Mouse (Mus musculus) ovary, postnatal 10 days (tissue): ENCODE results near the gene Apobec1.
"Not testable (repeated sequence)": the region's sequence is repeated elsewhere in the genome, so short reads cannot be mapped to it uniquely, and the experiment has no call there.

Experiments used
- DNase-seq: peaks from one replicate; pipeline ENCODE4 v3.0.0; 2022; ENCODE audit warnings: low spot score

Apobec1 gene

DNA sequence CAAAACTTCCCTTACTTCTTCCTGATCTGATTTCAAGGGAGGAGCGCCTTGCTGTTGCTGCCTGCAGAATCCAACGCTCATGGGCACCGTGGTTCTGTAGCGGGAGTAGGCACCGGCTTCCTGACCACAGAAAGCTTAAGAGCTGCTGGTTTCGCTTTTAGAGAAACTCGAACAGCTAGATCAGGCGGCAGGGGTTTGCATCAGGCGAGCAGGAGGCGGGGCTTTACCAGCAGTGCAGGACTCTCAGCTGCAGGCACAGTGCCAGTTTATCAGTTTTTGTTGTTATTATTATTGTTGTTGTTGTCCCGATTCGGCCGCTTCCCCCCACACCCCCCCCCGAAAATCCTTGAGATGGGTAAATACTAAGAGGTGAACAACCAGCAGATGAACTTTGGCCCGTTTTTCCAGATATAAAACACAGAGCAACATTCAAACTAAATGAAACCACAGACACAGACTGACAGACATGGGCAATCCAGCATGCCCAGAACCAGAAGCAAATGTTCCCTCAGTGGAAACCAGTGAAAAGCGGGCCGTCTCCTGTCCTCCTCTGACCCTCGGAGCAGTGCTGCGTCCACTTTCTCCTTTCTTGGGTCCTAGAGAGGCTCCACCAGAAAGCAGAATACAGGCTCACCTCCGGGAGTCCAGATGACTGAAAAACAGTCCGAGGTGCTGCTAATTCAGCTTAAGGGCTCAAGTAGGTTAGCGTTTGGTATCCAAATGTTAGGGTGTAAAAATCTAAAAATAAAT lies at the start of gene Apobec1:
TSS of gene Apobec1 (minus strand) at position 203 of the 750 bp plus-strand sequence.
- DNase-seq: peak; percentile 22

DNA sequence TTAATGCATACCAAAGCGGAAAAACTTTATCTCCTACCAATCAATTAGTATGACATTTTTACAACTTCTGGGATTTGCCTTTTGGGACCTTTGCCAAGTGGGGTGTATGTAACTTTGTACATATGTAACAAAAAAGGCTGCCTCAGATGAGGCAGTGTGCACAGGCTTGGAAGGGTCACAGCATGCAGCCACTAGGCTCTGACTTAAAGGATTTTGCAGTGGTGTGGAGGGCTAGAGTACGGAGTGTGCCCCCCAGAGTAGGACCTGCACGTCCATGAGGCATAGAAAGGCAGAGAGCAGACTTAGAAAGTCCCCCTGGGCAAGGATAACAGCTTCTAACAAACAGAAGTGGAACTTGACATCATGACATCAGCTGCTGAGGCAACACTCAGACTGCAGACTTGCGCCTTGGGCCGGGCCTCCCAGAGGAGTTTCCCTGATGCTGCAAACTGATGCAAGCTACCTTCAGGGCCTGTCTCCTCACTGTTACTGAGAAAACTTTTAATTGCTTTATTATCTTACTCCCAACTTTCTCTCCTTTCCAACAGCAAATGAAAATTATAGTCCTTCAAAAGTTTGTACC lies 48.2 kb upstream of the Apobec1 start:
- DNase-seq: no peak

GRCm38 (mm10) chr6:122649903-122650302 lies 47.7 kb upstream of the Apobec1 start:
- DNase-seq: no peak

DNA sequence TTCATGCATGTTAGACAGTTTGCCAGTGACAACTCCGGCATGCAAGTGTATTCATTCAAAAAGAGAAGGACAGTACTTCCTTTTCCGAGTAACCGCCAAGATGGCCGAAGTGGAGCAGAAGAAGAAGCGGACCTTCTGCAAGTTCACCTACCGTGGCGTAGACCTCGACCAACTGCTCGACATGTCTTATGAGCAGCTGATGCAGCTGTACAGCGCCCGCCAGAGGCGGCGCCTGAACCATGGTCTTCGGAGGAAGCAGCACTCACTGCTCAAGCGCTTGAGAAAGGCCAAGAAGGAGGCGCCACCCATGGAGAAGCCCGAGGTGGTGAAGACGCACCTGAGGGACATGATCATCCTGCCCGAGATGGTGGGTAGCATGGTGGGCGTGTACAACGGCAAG lies 42.0 kb upstream of the Apobec1 start:
- DNase-seq: not testable (repeated sequence)

- DNase-seq: not testable (repeated sequence)
Measured at GRCm38 (mm10) chr6:122637566-122637965, 35.3 kb upstream of the Apobec1 start.

DNA sequence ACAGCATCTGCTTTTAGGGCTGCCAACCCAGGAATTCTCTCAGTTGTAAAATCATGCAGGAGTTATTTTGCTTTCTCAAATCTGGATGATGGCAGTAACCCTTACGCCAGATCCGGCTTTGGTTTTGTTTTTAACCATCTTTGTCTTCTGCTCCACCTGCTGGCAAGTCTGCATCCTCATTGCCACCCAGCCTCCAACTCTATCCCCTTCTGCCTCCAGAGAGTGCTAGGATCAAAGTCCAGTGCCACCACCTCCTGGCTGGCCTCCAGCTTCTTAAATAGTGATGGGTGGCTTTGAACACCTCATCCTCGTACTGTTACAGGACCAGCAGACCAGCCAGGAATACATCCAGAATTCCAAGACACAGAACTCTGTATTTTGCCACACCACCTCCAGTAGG lies 34.4 kb upstream of the Apobec1 start:
- no peak for DNase-seq

DNA sequence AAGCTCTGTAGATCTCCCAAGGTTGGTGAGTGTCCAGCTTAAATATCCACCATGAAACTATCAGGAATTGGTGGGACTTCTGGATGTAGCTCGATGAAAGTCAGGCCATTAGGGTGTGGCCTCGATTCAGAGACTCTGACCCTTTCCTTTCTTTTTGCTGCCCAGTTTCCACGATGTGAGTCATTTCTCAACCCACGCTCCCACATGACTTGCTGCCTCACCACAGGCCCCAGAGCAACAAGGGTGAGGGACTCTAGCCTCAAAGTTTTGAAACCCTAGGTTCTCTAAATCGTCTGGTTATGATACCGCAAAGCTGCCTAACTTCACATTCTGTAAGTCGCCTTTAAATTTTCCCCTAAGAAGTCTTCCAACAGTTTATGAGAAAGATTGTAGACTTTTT lies 33.1 kb upstream of the Apobec1 start:
- DNase-seq: no peak

DNA sequence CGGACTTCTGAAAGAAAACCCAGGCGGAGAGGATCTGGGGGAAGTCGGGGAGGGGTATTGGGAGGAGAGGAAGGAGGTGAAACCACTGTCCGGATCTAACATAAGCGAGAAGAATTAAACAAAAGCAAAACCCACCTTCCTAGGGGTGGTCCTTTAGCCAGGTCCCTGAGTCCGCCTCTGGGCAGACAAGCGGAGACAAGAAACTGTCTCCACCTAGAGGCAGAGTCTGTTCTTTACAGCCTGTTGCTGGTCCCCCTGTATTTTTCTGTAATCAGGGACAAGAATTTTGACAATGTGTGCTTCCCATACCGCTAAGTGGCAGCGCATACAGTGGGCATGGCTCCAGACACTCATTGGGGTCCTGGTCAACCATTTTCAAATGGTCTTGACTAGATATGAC lies 31.2 kb upstream of the Apobec1 start:
- no peak for DNase-seq

GRCm38 (mm10) chr6:122627469-122628108 lies 25.3 kb upstream of the Apobec1 start:
- DNase-seq: no peak

DNA sequence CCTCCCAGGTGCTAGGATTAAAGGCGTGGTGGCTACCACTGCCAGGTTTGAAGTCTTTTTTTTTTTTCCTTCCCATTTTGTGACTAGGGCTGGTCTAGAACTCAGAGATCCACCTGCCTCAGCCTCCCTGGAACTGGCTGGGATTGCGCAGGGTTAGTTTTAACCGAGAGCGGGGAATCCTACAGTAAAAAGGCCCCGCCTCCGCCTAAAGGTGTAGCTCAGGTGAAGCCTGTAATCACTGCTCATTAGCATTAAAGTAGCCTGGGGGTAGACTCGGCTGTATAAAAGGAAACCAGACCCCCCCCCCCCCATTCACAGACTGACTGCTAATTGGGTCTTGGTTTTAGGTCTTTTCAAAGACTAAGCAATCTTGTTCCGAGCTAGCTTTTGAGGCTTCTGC lies 23.9 kb upstream of the Apobec1 start, which contains the start of gene Dppa3:
TSS of gene Dppa3 (plus strand) at position 301 of the 400 bp plus-strand sequence.
- no peak for DNase-seq

- DNase-seq: no peak
Measured at GRCm38 (mm10) chr6:122625156-122625555, 22.9 kb upstream of the Apobec1 start.

DNA sequence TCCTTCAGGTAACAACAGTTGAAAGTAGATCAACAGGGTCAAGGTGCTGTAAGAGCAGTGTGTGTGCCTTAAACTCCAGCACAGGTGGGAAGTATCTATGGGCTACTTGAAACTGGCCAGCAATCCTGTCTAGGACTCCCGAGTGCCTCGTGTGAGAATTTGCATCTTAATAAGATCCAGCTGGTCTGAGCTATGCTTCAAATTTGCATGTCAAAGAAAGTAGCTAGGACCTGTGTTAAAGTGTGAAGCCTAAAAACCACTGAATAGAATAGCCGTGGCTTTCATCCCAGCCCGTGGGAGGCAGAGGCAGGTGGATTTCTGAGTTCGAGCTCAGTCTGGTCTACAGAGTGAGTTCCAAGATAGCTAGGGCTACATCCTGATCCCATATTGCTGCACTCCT lies 22.2 kb upstream of the Apobec1 start:
- DNase-seq: no peak

GRCm38 (mm10) chr6:122621066-122621465 lies 18.8 kb upstream of the Apobec1 start:
- no peak for DNase-seq

DNA sequence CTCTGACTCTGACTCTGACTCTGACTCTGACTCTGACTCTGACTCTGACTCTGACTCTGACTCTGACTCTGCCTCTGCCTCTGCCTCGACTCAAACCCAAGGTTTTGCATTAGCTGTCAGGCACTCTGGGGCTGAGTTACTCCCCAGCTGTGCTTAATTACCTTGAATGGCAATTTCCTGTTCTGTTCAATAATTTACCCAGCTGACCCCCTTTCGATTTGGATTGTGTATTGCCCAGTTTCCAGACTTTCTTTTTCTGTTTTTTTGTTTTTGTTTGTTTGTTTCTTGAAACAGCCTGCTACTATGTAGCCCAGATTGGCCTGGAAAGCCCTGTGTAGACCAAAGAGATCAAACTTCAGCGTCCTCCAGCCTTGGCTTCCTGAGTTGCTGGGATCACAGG lies 13.8 kb upstream of the Apobec1 start:
- DNase-seq: no peak

- no peak for DNase-seq
Measured at GRCm38 (mm10) chr6:122614047-122614446, 11.8 kb upstream of the Apobec1 start.

DNA sequence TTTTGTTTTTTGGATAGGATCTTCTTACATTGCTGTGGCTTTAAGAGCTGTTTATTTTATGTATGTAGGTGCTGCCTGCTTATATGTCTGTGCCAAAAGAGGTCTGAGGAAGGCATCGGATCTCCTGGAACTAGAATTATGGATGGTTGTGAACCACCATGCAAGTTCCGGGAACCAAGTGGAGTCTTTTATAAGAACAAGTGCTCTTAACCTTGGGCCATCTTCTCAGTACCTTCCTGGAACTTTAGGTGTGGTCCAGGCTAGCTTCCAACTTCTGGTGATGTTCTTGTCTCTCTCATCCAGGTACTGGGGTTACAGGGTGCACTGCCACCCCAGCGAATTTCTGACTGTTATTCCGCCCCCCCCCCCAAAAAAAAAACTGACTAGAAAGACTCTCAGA lies 10.2 kb upstream of the Apobec1 start:
- no peak for DNase-seq

- no peak for DNase-seq
Measured at GRCm38 (mm10) chr6:122609771-122610170, 7.5 kb upstream of the Apobec1 start, which contains the start of gene Gdf3. Gene Gdf3, minus strand, starts transcription at chr6:122610087.

DNA sequence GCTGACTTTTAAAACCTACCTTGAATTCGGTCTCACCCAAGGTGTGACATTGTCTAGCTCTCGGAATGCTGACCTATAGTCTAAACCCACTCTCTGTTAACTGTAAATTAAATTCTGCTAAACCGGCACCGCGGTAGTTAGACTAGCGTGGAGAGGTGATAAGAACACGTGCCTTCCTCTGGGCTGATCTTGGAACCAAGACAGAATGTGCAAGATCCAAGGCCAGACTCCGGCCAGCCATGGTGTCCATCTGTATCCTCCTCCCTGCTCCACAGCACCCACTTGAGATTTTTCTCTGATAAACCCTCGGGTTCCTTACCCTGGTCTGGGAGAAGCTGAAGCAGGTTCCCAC lies 7.1 kb upstream of the Apobec1 start:
- no peak for DNase-seq

GRCm38 (mm10) chr6:122608434-122609376 lies 6.5 kb upstream of the Apobec1 start:
- DNase-seq: no peak

DNA sequence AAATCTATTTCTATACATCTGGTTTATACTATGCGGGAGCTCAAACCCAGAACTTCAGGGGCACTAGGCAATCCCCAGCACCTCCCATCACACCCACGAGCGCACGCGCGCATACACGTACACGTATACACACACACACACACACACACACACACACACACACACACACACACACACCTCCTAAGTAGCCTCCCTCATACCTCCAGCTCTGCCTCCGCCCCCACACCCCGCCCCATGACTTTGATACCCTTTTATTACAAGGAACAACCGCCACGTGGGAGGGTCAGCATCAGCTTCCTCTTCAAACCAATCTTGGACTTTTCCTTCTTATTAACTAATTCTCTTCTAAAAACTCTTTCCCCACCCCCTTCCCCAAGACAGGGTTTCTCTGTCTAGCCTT lies 5.5 kb upstream of the Apobec1 start:
- no peak for DNase-seq

DNA sequence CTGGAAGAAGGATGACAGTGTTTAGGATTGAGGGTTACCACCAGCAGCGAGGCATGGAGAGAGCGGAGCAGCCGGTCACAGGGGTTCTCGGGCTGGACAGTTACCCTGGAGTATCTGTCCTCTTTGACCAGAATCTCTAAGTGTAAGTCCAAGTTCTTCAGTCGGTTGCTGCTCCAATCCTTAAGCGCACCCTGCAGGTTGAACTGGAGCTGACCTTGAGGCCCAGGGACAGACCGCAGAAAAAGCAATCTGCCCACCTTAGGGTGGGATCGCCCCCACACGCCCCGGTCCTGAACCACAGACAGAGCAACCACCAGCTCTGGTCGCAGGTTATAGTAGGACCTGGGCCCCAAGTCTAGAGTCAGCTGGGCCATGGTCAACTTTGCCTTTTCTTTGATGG lies 4.4 kb upstream of the Apobec1 start:
- no peak for DNase-seq

DNA sequence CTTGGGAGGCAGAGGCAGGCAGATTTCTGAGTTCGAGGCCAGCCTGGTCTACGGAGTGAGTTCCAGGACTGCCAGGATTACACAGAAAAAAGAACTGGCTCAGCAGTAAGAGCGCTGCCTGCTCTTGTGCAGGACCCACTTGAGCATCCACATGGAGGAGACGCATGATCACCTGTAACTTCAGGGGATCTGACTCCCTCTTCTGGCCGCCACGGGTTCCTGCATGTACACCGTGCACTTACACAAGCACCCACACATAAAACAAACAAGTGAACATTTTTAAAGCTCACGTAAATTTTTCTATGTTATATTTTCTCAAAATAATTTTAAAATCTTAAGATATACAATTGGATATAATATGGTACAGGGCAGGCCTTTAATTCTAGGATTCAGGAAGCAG lies 3.2 kb upstream of the Apobec1 start:
- DNase-seq: no peak
